Mouse (Mus musculus) ES-E14 (cell line): ENCODE data around the gene Dmtf1.

ENCODE experiments used
- HCFC1 ChIP-seq: IDR thresholded peaks from 2 replicates; pipeline ENCODE4 v1.6.1; 2012; ENCODE audit warnings: low read length, inconsistent platforms, borderline replicate concordance; ENCODE audit not compliant: insufficient read depth
- ZC3H11A ChIP-seq: IDR thresholded peaks from 2 replicates; pipeline ENCODE4 v1.6.1; 2012; ENCODE audit warnings: low read depth, mild to moderate bottlenecking, inconsistent platforms, low read length, borderline replicate concordance
- ZNF384 ChIP-seq: IDR thresholded peaks from 2 replicates; pipeline ENCODE4 v1.6.1; 2012; ENCODE audit warnings: low read depth, low read length, inconsistent platforms

- TF ChIP-seq ZNF384 = no peak
- TF ChIP-seq HCFC1 = no peak
- no peak for TF ChIP-seq ZC3H11A
Observed at GRCm38 (mm10) chr5:9157336-9157735, 4.2 kb downstream of the Dmtf1 start.
